Mouse (Mus musculus) heart, embryonic 10.5 days (tissue): Measurements from ENCODE around the gene St5. TPM values are rescaled to one million over a fixed set of nuclear protein-coding genes. Genes with fewer than 3 reads are reported as not detected.

Experiments used
- DNase-seq: peaks from one replicate; pipeline ENCODE4 v3.0.0-alpha.2; 2017; ENCODE audit warnings: low spot score
- H3K27ac ChIP-seq: fragments of 300-500 bp; sonication (generic); 2 replicates; pipeline ENCODE4 v1.5.1; 2016; ENCODE audit warnings: mild to moderate bottlenecking
- H3K27me3 ChIP-seq: fragments of 300-500 bp; sonication (generic); 2 replicates; pipeline ENCODE4 v1.6.1; 2016; ENCODE audit warnings: mild to moderate bottlenecking; ENCODE audit not compliant: poor library complexity, insufficient read depth, severe bottlenecking
- H3K36me3 ChIP-seq: fragments of 300-500 bp; sonication (generic); 2 replicates; pipeline ENCODE4 v1.6.1; 2016; ENCODE audit warnings: mild to moderate bottlenecking, moderate library complexity
- H3K4me1 ChIP-seq: fragments of 300-500 bp; sonication (generic); 2 replicates; pipeline ENCODE4 v1.6.1; 2016; ENCODE audit warnings: mild to moderate bottlenecking
- H3K4me3 ChIP-seq: fragments of 300-500 bp; sonication (generic); 2 replicates; pipeline ENCODE4 v1.5.1; 2016; ENCODE audit warnings: mild to moderate bottlenecking, moderate library complexity
- H3K9me3 ChIP-seq: fragments of 300-500 bp; sonication (generic); 2 replicates; pipeline ENCODE4 v1.6.1; 2016; ENCODE audit warnings: mild to moderate bottlenecking, moderate library complexity
- WGBS: fragments of 180-500 bp; shearing (Covaris S2); methylation state at CpG from one replicate; pipeline ENCODE4 v1.1.7; 2016; 5-methylcytosine and 5-hydroxymethylcytosine counted together
- polyA plus RNA-seq: library from polyadenylated mRNA; unstranded; fragments of >200 nt; fragmentation: Nextera tagmentation; extraction: Ambion mirVana; gene quantifications from 2 replicates; pipeline ENCODE4 v1.2.1, GENCODE M21; 2016

The St5 gene
- polyA plus RNA-seq, 1 experiment from 2014 or later, result 39.9 TPM

DNA sequence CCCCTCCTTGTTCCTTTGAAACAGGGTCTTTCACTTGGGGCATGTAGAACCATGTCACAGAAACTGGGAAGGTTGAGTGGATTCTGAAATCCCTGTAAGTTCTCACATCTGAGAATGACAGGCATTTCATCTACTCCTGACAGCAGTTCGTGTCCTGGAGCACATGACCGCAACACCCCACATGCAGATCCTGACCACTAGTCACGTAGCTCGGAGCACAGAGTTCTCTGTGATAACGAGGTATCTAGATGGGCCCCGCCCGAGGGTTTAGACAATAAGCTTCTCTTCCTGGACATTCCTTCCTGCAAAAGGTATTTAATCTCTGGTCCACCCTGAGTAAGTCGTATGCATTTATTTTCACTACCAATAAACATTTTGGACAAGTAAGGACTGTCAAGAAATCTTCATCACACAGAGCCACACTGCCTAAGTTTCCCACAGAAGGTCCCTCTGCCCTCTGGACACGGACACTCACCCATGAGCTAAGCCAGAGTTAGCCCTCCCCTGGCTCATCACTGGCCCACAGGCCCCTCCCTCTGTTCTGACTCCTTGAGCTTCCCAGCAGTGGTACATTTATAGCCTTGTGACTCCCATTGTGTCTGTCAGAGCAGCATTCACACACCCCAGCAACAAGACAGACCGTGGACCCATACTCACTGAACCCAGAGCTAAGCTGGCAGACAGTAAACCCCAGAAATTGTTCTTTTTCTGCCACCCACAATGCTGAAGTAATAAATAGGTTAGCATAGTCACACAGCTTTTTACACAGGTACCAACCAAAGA, 54.4 kb downstream of the St5 start:
- H3K4me3 ChIP-seq, result no peak overlapping the region
- no peaks in the 10 kb centered on the region for H3K9me3 ChIP-seq
- DNase-seq, result no peak
- 34% methylated on average over 10 of the region's 10 CpGs for WGBS
- no peaks in the 10 kb centered on the region for H3K27me3 ChIP-seq
- H3K36me3 ChIP-seq, result no peaks in the 10 kb centered on the region
- H3K27ac ChIP-seq, result peak overlapping the region; percentile 79
- H3K4me1 ChIP-seq, result peaks cover 27% of the 10 kb centered on the region

DNA sequence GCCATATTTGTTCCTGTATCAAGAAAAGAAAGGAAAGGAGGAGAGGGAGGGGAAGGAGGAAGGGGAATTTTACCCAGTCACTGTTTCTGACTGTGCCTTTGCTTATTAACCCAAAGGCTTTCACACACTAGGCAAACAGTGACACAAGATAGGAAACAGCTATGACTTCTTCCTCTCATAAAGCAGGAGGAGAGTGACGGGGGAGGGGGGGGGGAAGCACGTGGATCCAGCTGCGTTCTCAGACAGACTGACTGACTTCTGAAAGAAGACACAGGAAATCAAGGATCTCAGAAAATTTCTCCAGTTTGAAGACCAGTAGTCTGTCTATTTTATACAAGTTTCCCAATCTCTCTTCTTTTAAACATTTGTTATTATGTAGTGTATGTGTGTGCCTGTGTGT, 56.8 kb downstream of the St5 start:
- no peak for DNase-seq
- Histone ChIP-seq H3K36me3 (no peaks in the 10 kb centered on the region), H3K27me3 (no peaks in the 10 kb centered on the region), H3K27ac (no peak overlapping the region), H3K4me3 (no peak overlapping the region), H3K9me3 (no peaks in the 10 kb centered on the region), H3K4me1 (peaks cover 38% of the 10 kb centered on the region)
- WGBS, result 36% methylated on average over 3 of the region's 3 CpGs

- no peak overlapping the region for H3K27ac ChIP-seq
- H3K4me3 ChIP-seq, result no peak overlapping the region
- DNase-seq, result no peak
- H3K9me3 ChIP-seq, result no peaks in the 10 kb centered on the region
- 92% methylated on average over 18 of the region's 18 CpGs for WGBS
- H3K27me3 ChIP-seq, result no peaks in the 10 kb centered on the region
- H3K4me1 ChIP-seq, result peaks cover 30% of the 10 kb centered on the region
- no peaks in the 10 kb centered on the region for H3K36me3 ChIP-seq
These were observed 60.0 kb downstream of the St5 start for GRCm38 (mm10) chr7:109643305-109643994.

GRCm38 (mm10) chr7:109641963-109642362, 61.4 kb downstream of the St5 start:
- Histone ChIP-seq H3K4me3 (no peak overlapping the region), H3K9me3 (no peaks in the 10 kb centered on the region), H3K27ac (no peak overlapping the region), H3K36me3 (no peaks in the 10 kb centered on the region), H3K27me3 (no peaks in the 10 kb centered on the region), H3K4me1 (peaks cover 40% of the 10 kb centered on the region)
- peak; percentile 5 for DNase-seq
- whole genome bisulfite sequencing, result 24% methylated on average over 1 of the region's 1 CpGs

DNA sequence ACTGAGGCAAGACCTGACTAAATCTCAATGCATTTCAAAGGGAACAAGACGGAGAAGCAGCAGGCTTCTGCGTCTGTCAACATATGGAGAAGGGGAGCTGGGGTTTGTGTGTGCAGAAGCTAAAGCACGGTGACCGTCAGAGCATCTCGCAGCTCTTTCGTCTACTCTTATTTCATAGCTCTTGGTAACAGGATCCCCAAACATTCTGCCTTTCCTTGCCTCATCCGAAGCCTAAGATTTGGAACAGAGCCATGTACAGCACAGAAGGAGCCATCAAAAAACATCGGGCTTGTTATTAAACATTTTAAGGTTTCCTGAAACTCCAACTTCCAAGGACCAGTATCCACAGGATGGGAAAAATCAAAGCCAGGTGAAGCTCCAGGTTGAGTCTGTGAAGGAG, 62.3 kb downstream of the St5 start:
- peaks cover 45% of the 10 kb centered on the region for H3K4me1 ChIP-seq
- DNase-seq, result no peak
- H3K27ac ChIP-seq, result no peak overlapping the region
- no peaks in the 10 kb centered on the region for H3K9me3 ChIP-seq
- H3K4me3 ChIP-seq, result no peak overlapping the region
- no peaks in the 10 kb centered on the region for H3K36me3 ChIP-seq
- 78% methylated on average over 8 of the region's 8 CpGs for WGBS
- H3K27me3 ChIP-seq, result no peaks in the 10 kb centered on the region

DNA sequence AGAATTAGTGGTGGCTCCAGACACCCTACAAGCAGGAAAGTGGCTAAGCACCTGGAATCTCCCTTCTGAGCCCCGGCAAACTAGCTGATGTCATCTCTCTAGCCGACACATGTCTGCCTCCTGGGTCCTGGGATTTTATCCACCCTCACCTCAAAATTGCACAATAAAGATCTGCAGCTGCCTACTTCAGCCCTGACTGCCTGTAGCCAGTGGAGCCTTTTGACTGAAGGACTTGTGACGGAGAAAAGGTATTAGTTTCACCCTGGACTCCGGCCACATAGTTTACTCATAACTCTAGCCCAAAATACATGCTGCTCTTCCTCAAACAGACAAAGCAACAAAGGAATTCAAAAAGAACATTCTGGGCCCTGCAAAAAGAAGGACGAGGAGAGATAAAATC, 66.0 kb downstream of the St5 start:
- Histone ChIP-seq H3K36me3 (no peaks in the 10 kb centered on the region), H3K4me1 (peaks cover 44% of the 10 kb centered on the region), H3K27me3 (no peaks in the 10 kb centered on the region), H3K9me3 (no peaks in the 10 kb centered on the region), H3K27ac (peak overlapping the region; percentile 77), H3K4me3 (no peak overlapping the region)
- DNase-seq, result no peak
- WGBS, result 42% methylated on average over 5 of the region's 5 CpGs

GRCm38 (mm10) chr7:109636086-109636792, 67.2 kb downstream of the St5 start:
- Histone ChIP-seq H3K9me3 (no peaks in the 10 kb centered on the region), H3K36me3 (no peaks in the 10 kb centered on the region), H3K27me3 (no peaks in the 10 kb centered on the region), H3K4me3 (peak overlapping the region; percentile 15; the same call in 1 of the 2 replicates), H3K27ac (peak overlapping the region; percentile 77; the same call in 1 of the 2 replicates), H3K4me1 (peaks cover 48% of the 10 kb centered on the region)
- DNase-seq, result peak; percentile 84
- WGBS, result 58% methylated on average over 8 of the region's 8 CpGs

DNA sequence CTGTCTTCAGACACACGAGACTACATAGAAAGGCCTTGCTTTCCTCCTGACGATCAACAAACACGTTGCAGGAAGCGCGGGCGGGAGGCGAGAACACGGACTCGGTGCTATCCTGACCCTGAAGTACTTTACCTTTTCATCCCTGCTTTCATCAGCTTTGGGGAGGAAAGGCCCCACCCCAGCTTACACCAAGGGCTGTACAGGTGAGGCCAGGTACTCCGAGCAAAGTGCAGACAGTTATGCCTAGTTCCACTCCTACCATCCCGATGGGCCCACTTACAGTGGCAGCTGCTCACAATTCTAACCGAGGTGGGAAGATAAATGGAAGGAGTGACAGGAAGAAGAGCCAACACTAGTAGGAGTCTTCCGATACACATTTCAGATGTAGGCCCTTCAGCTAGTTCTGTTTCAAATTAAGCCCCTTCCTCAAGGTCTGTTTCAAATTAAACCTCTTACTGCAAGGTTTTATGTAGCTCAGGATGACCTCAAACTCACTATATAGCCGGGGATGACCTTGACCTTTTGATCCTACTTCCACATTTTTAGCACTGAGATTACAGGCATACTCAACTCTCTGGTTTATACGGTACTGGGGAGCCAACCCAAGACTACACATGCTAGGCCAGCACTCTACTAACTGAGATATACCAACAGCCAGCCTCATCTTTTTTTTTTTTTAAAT, 69.9 kb downstream of the St5 start:
- Histone ChIP-seq H3K27ac (no peak overlapping the region), H3K4me1 (peaks cover 70% of the 10 kb centered on the region), H3K4me3 (no peak overlapping the region), H3K9me3 (no peaks in the 10 kb centered on the region), H3K36me3 (no peaks in the 10 kb centered on the region), H3K27me3 (no peaks in the 10 kb centered on the region)
- DNase-seq, result no peak
- 84% methylated on average over 15 of the region's 15 CpGs for WGBS

DNA sequence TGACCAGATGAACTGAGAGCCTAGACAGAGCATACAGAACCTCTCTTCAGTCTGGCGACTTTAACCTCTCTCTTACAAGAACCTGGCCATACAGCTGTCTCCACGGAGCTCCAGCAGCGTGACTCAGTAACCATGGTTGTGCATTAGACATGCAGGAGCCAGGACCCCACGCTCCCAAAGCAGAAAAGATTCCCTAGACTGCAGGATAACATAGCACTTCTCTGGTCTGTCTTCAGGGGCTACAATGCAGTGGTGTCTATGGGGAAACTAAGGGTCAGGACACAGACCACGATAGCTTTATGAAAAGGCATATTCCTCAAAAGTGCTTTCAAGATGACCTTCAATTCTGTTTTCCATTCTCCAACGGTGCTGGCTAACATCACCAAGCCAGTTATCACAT, 72.1 kb downstream of the St5 start:
- no peaks in the 10 kb centered on the region for H3K27me3 ChIP-seq
- no peak overlapping the region for H3K27ac ChIP-seq
- 66% methylated on average over 6 of the region's 6 CpGs for WGBS
- no peaks in the 10 kb centered on the region for H3K36me3 ChIP-seq
- DNase-seq, result no peak
- peaks cover 48% of the 10 kb centered on the region for H3K4me1 ChIP-seq
- no peak overlapping the region for H3K4me3 ChIP-seq
- no peaks in the 10 kb centered on the region for H3K9me3 ChIP-seq

DNA sequence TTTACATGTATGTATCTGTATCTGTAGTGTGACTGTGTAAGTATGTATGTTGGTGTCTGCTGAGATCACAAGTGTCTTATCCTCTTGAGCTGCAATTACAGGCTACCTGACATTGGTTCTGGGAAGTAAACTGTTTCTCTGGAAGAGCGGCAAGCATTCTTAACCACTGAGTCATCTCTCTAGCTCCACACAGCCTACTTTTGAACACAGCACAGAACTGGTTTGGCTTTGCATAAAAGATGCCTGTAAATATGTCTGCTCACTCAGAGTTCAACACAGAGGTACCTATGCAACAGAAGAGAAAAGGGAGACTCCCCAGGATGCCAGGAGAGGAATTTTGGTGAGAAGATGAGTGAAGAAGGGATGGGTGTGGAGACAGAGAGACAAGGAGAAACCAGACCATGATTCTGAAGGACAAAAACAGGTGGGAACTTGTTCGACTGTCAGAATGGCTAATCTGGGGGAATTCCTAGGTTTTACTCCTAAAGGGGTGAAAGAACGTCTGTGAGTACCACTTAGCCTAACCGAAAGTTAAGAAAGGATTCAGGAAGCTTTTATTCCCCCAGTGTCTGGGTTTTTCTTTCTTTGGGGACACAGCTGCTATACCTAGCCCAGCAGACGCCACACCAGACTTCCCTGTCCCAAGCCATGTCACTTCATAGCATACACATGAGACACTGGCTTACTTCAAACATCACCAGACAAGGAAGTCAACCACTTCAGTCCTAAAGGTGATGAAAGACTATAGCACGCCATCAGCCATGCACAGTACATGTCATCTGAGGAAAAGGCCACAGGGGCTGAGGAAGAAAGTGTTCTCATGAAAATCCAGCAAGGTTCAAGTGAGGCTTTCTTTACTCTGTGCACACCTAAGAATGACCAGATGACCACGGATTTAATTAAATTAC, 73.3 kb downstream of the St5 start:
- Histone ChIP-seq H3K36me3 (no peaks in the 10 kb centered on the region), H3K27ac (peak overlapping the region; percentile 73), H3K27me3 (no peaks in the 10 kb centered on the region), H3K4me3 (no peak overlapping the region), H3K9me3 (no peaks in the 10 kb centered on the region), H3K4me1 (peaks cover 37% of the 10 kb centered on the region)
- WGBS, result 45% methylated on average over 7 of the region's 7 CpGs
- peak; percentile 71 for DNase-seq

- no peaks in the 10 kb centered on the region for H3K36me3 ChIP-seq
- no peaks in the 10 kb centered on the region for H3K27me3 ChIP-seq
- no peak overlapping the region; the same call in 1 of the 2 replicates for H3K4me3 ChIP-seq
- DNase-seq, result peak; percentile 87
- H3K27ac ChIP-seq, result peak overlapping the region; percentile 71
- no peaks in the 10 kb centered on the region for H3K9me3 ChIP-seq
- WGBS, result 12% methylated on average over 9 of the region's 9 CpGs
- peaks cover 37% of the 10 kb centered on the region for H3K4me1 ChIP-seq
These were observed 74.3 kb downstream of the St5 start for GRCm38 (mm10) chr7:109628935-109629609.
